Mouse (Mus musculus) small intestine, adult 2 months (tissue): ENCODE measurements around the gene Meis1.

Experiments used
- CTCF ChIP-seq: fragments of 200-500 bp; IDR thresholded peaks from 2 replicates; pipeline ENCODE4 v1.5.1; 2012; ENCODE audit warnings: low read depth, mild to moderate bottlenecking, control low read depth, inconsistent platforms, low read length, moderate library complexity, mixed read lengths; ENCODE audit not compliant: insufficient replicate concordance, insufficient read length; ENCODE audit errors: extremely low read depth
- POLR2A ChIP-seq: fragments of 200-500 bp; IDR thresholded peaks from 2 replicates; pipeline ENCODE4 v1.6.1; 2012; ENCODE audit warnings: low read depth, mild to moderate bottlenecking, control low read depth, inconsistent platforms, low read length, moderate library complexity

- TF ChIP-seq POLR2A (no peak), CTCF (no peak)
Measured at GRCm38 (mm10) chr11:19011108-19011805, 7.5 kb downstream of the Meis1 start.
